Mouse (Mus musculus): ENCODE results near the gene Slc23a4.

Slc23a4 gene

GRCm38 (mm10) chr6:34910371-34911219, 77.6 kb downstream of the Slc23a4 start, which contains the start of gene Wdr91:
Gene Wdr91, minus strand, starts transcription at chr6:34910876.
- DNase-seq (ENCODE audit: low spot score): peak; percentile 82

GRCm38 (mm10) chr6:34909631-34910345, 78.4 kb downstream of the Slc23a4 start:
- DNase-seq (ENCODE audit: low spot score): no peak

- DNase-seq (ENCODE audit: low spot score): no peak
These were observed 80.4 kb downstream of the Slc23a4 start for GRCm38 (mm10) chr6:34907696-34908260.

- no peak for DNase-seq (ENCODE audit: low spot score)
These were observed 81.0 kb downstream of the Slc23a4 start for GRCm38 (mm10) chr6:34907121-34907614.

- DNase-seq (ENCODE audit: low spot score): no peak
These were observed 81.5 kb downstream of the Slc23a4 start for GRCm38 (mm10) chr6:34906661-34907060.

GRCm38 (mm10) chr6:34906125-34906524, 82.1 kb downstream of the Slc23a4 start:
- DNase-seq (ENCODE audit: low spot score): no peak

- no peak for DNase-seq (ENCODE audit: low spot score)
These were observed 83.8 kb downstream of the Slc23a4 start for GRCm38 (mm10) chr6:34904361-34904760.

- DNase-seq (ENCODE audit: low spot score): no peak
These were observed 84.4 kb downstream of the Slc23a4 start for GRCm38 (mm10) chr6:34903851-34904250.

- no peak for DNase-seq (ENCODE audit: low spot score)
These were observed 84.8 kb downstream of the Slc23a4 start for GRCm38 (mm10) chr6:34903441-34903840.

- DNase-seq (ENCODE audit: low spot score): no peak
These were observed 85.6 kb downstream of the Slc23a4 start for GRCm38 (mm10) chr6:34902578-34902977.

- DNase-seq (ENCODE audit: low spot score): no peak
These were observed 86.2 kb downstream of the Slc23a4 start for GRCm38 (mm10) chr6:34901911-34902444.

- no peak for DNase-seq (ENCODE audit: low spot score)
These were observed 87.2 kb downstream of the Slc23a4 start for GRCm38 (mm10) chr6:34900990-34901389.

- DNase-seq (ENCODE audit: low spot score): peak; percentile 62
These were observed 89.1 kb downstream of the Slc23a4 start for GRCm38 (mm10) chr6:34899127-34899526.

- no peak for DNase-seq (ENCODE audit: low spot score)
These were observed 91.9 kb downstream of the Slc23a4 start for GRCm38 (mm10) chr6:34896168-34896780.

- no peak for DNase-seq (ENCODE audit: low spot score)
These were observed 92.6 kb downstream of the Slc23a4 start for GRCm38 (mm10) chr6:34895569-34895968.

Data from ovary, adult 18-20 months (tissue).